Mouse (Mus musculus): ENCODE measurements around the gene Psme2b. TPM values are rescaled to one million over a fixed set of nuclear protein-coding genes. Genes with fewer than 3 reads are reported as not detected.
"Not testable (repeated sequence)": the region's sequence is repeated elsewhere in the genome, so short reads cannot be mapped to it uniquely, and the experiment has no call there.

Gene Psme2b
- 2.3 TPM in 2 replicates for polyA plus RNA-seq (2014; fragmentation: Nextera tagmentation; extraction: Ambion mirVana)

DNA sequence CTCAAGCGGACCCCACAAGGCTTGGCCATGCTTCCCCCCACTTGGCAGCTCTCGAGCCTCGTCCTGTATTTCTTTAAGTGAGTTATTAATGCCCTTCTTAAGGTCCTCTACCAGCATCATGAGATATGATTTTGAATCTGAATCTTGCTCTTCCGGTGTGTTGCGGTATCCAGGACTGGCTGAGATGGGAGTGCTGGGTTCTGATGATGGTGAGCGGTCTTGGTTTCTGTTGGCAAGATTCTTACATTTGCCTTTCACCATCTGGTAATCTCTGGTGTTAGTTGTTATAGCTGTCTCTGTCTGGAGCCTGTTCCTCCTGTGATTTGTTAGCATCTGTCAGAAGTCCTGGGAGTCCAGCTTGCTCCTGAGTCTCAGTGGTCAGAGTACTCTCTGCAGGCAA is at the start of gene Psme2b:
TSS of gene Psme2b (minus strand) at position 101 of the 400 bp plus-strand sequence.
- H3K9ac ChIP-seq; H3K9me3 ChIP-seq (ENCODE audit: low read depth, low read length); H3K4me1 ChIP-seq (ENCODE audit: insufficient read depth); ATAC-seq (ENCODE audit: insufficient read depth); H3K27me3 ChIP-seq (ENCODE audit: insufficient read depth, low read length); H3K4me2 ChIP-seq; H3K27ac ChIP-seq (ENCODE audit: low read depth); DNase-seq; H3K4me3 ChIP-seq (ENCODE audit: low read depth, low read length); H3K36me3 ChIP-seq (ENCODE audit: insufficient read depth): not testable (repeated sequence)
- WGBS: 91% methylated on average over 6 of the region's 6 CpGs

- WGBS: 34% methylated on average over 2 of the region's 2 CpGs
- ATAC-seq (ENCODE audit: insufficient read depth) (peak; percentile 68; the same call in 1 of the 2 replicates), DNase-seq (peak; percentile 8)
- not testable (repeated sequence) for H3K36me3 ChIP-seq (ENCODE audit: insufficient read depth); H3K27ac ChIP-seq (ENCODE audit: low read depth); H3K27me3 ChIP-seq (ENCODE audit: insufficient read depth, low read length); H3K9ac ChIP-seq; H3K9me3 ChIP-seq (ENCODE audit: low read depth, low read length); H3K4me1 ChIP-seq (ENCODE audit: insufficient read depth); H3K4me3 ChIP-seq (ENCODE audit: low read depth, low read length); H3K4me2 ChIP-seq
These were observed 48.0 kb upstream of the Psme2b start, which contains the start of gene Tgtp1 for GRCm38 (mm10) chr11:48994018-48994417. Tgtp1 (minus strand) TSS chr11:48994172.

- H3K27me3 ChIP-seq (ENCODE audit: insufficient read depth, low read length); ATAC-seq (ENCODE audit: insufficient read depth): not testable (repeated sequence)
- 20% methylated on average over 10 of the region's 10 CpGs for WGBS
These were observed 47.3 kb upstream of the Psme2b start for GRCm38 (mm10) chr11:48993296-48993695.

DNA sequence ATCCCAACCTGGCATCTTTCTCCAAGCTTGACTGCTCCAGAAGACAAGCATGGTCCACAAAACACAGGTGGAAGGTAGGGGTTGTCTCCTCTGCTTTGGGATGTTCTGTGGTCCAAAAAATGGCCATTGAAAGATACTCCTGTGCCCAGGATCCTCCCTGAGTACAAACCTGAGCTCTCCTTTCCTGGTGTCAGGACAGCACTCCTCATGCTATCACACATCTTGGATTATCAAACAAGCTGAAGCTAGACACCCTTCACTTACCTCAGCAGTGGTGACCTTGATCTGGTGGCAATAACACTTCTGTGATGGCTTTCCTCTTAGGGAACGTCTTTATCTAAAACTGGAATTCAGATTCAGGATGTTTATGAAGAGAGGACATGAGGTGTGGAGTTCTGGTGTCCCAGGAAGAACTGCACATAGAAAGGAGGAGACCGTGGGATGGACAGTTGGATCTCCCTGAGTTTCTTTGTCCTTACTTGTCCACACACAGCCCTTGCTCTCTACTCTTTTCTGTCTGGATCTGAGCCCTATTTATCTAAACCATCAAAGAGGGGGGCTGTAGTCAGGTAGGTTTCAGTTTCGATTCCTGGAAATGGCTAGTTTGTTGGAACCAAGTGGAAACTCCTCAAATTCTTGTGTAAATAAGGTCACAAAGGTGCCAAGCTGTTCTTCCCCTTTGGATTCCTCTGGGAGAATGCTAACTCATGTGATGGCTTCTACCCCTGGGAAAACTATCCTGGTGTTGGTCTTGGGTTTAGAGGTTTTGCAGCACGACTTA is 45.9 kb upstream of the Psme2b start, which contains the start of gene Gm12185:
TSS of gene Gm12185 (minus strand) at position 487 of the 781 bp plus-strand sequence.
- not testable (repeated sequence) for H3K9ac ChIP-seq; H3K27me3 ChIP-seq (ENCODE audit: insufficient read depth, low read length); H3K27ac ChIP-seq (ENCODE audit: low read depth); ATAC-seq (ENCODE audit: insufficient read depth); H3K4me1 ChIP-seq (ENCODE audit: insufficient read depth); H3K9me3 ChIP-seq (ENCODE audit: low read depth, low read length); H3K4me2 ChIP-seq; H3K36me3 ChIP-seq (ENCODE audit: insufficient read depth); H3K4me3 ChIP-seq (ENCODE audit: low read depth, low read length)
- 37% methylated on average over 4 of the region's 4 CpGs for WGBS
- peak; percentile 8 for DNase-seq

More at GRCm38 (mm10) chr11:48993296-48993695, 47.3 kb upstream of the Psme2b start:
- not testable (repeated sequence) for H3K4me2 ChIP-seq; H3K4me1 ChIP-seq (ENCODE audit: insufficient read depth); H3K27ac ChIP-seq (ENCODE audit: low read depth); H3K4me3 ChIP-seq (ENCODE audit: low read depth, low read length); H3K9ac ChIP-seq; DNase-seq; H3K36me3 ChIP-seq (ENCODE audit: insufficient read depth); H3K9me3 ChIP-seq (ENCODE audit: low read depth, low read length)

- H3K4me1 ChIP-seq (ENCODE audit: insufficient read depth); ATAC-seq (ENCODE audit: insufficient read depth); H3K9ac ChIP-seq; H3K4me3 ChIP-seq (ENCODE audit: low read depth, low read length); H3K27ac ChIP-seq (ENCODE audit: low read depth); DNase-seq; H3K4me2 ChIP-seq; H3K36me3 ChIP-seq (ENCODE audit: insufficient read depth); H3K27me3 ChIP-seq (ENCODE audit: insufficient read depth, low read length); H3K9me3 ChIP-seq (ENCODE audit: low read depth, low read length): not testable (repeated sequence)
- 54% methylated on average over 2 of the region's 2 CpGs for WGBS
These were observed 44.0 kb upstream of the Psme2b start for GRCm38 (mm10) chr11:48989981-48990380.

GRCm38 (mm10) chr11:48988219-48988618 is 42.2 kb upstream of the Psme2b start:
- H3K27ac ChIP-seq (ENCODE audit: low read depth); H3K9me3 ChIP-seq (ENCODE audit: low read depth, low read length); ATAC-seq (ENCODE audit: insufficient read depth); H3K4me2 ChIP-seq; DNase-seq; H3K4me1 ChIP-seq (ENCODE audit: insufficient read depth); H3K9ac ChIP-seq; H3K4me3 ChIP-seq (ENCODE audit: low read depth, low read length); H3K36me3 ChIP-seq (ENCODE audit: insufficient read depth); H3K27me3 ChIP-seq (ENCODE audit: insufficient read depth, low read length): not testable (repeated sequence)
- WGBS: 76% methylated on average over 2 of the region's 3 CpGs

GRCm38 (mm10) chr11:48982848-48983247 is 36.9 kb upstream of the Psme2b start:
- not testable (repeated sequence) for H3K27ac ChIP-seq (ENCODE audit: low read depth); H3K4me2 ChIP-seq; H3K9ac ChIP-seq; H3K36me3 ChIP-seq (ENCODE audit: insufficient read depth); H3K9me3 ChIP-seq (ENCODE audit: low read depth, low read length); H3K27me3 ChIP-seq (ENCODE audit: insufficient read depth, low read length); H3K4me3 ChIP-seq (ENCODE audit: low read depth, low read length); ATAC-seq (ENCODE audit: insufficient read depth); DNase-seq; H3K4me1 ChIP-seq (ENCODE audit: insufficient read depth)
- WGBS: no CpG with 5 or more reads among the region's 3 CpGs

GRCm38 (mm10) chr11:48980052-48980451 is 34.1 kb upstream of the Psme2b start:
- H3K9ac ChIP-seq; H3K4me1 ChIP-seq (ENCODE audit: insufficient read depth); H3K27ac ChIP-seq (ENCODE audit: low read depth); ATAC-seq (ENCODE audit: insufficient read depth); H3K27me3 ChIP-seq (ENCODE audit: insufficient read depth, low read length); H3K36me3 ChIP-seq (ENCODE audit: insufficient read depth); H3K4me2 ChIP-seq; DNase-seq; H3K4me3 ChIP-seq (ENCODE audit: low read depth, low read length); H3K9me3 ChIP-seq (ENCODE audit: low read depth, low read length): not testable (repeated sequence)
- no CpG with 5 or more reads among the region's 5 CpGs for WGBS

DNA sequence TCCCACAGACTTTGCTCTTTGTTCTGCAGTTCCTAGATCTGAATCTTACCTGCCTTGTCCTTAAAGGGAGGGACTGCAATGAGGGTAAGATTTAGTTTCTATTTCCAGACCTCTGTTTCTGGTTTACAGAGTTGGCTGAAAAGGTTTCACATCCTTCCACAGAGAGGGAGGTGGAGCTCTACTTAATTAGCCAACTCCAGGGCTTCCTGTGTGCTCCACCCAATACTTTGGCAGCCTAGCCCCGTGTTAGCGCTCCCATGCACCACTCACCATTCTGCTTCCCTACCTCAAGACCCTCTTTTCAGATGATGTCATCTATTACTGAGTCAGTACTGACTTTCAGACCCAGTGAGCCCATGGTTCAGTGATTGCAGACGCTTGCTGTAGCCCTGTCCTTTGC is 33.3 kb upstream of the Psme2b start, which contains the start of gene 9930111J21Rik1:
TSS of gene 9930111J21Rik1 (minus strand) at position 148 of the 400 bp plus-strand sequence.
- H3K9ac ChIP-seq; H3K9me3 ChIP-seq (ENCODE audit: low read depth, low read length); H3K4me1 ChIP-seq (ENCODE audit: insufficient read depth); DNase-seq; H3K36me3 ChIP-seq (ENCODE audit: insufficient read depth); ATAC-seq (ENCODE audit: insufficient read depth); H3K27ac ChIP-seq (ENCODE audit: low read depth); H3K4me3 ChIP-seq (ENCODE audit: low read depth, low read length); H3K4me2 ChIP-seq; H3K27me3 ChIP-seq (ENCODE audit: insufficient read depth, low read length): not testable (repeated sequence)
- no CpG with 5 or more reads among the region's 3 CpGs for WGBS

DNA sequence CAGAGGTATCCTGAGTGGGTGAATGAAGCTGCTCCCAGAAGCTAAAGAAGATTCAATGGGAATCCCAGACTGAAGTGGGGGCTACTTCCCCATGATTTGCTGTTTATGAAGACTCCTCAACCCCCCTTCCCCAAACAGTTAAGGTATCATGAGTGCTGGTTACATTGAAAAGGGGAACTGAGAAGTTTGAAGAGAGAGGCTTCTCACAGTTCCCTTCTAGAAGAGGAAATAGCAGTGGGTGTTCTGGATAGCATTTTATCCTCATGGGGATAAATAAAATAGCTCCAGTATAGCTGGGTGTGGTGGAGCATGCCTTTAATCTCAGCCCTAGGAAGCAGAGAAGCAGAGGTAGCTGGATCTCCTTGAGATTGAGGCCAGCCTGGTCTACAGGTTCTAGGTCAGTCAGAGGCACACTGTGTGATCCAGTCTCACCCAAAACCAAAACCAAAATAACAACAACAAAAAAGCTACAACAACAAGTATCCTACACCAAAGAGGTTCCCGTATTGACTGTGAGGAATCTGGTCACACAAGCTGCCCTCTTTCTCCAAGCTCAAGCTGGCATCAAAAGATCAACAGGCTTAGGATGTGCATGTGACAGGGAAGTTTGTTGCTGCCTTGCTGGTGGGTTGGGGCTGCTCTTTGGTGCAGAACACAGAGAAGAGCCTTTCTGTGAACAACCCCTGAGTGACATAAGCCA is 32.4 kb upstream of the Psme2b start, which contains the start of gene Olfr56:
TSS of gene Olfr56 (plus strand) at position 650 of the 700 bp plus-strand sequence.
- DNase-seq; H3K4me1 ChIP-seq (ENCODE audit: insufficient read depth); H3K9ac ChIP-seq; H3K4me2 ChIP-seq; H3K27ac ChIP-seq (ENCODE audit: low read depth); H3K36me3 ChIP-seq (ENCODE audit: insufficient read depth); ATAC-seq (ENCODE audit: insufficient read depth); H3K9me3 ChIP-seq (ENCODE audit: low read depth, low read length); H3K27me3 ChIP-seq (ENCODE audit: insufficient read depth, low read length); H3K4me3 ChIP-seq (ENCODE audit: low read depth, low read length): not testable (repeated sequence)
- no CpG with 5 or more reads among the region's 1 CpGs for WGBS
